Mouse (Mus musculus) spleen, embryonic (tissue): ENCODE results near the gene Panx2.

Experiments used
- CTCF ChIA-PET: fragments of 350-600 bp; sonication (Branson Sonifier 250); formaldehyde crosslinking; loops from one replicate; lab custom pipeline; 2022; lab: Charles Lee

Gene Panx2

GRCm38 (mm10) chr15:89074613-89075477 is 15.3 kb downstream of the Panx2 start, which contains the start of gene Trabd:
Trabd (plus strand) TSS chr15:89075124.
- CTCF ChIA-PET: interaction anchor here (1.0 kb wide), 1 partner anchor 136 kb away, joined by 6 read pairs; the partner anchor contains the start of gene Ppp6r2

- CTCF ChIA-PET: interaction anchor here (1.0 kb wide), 1 partner anchor 136 kb away, joined by 6 read pairs; the partner anchor contains the start of gene Ppp6r2
Observed at GRCm38 (mm10) chr15:89075478-89076147, 16.1 kb downstream of the Panx2 start.

GRCm38 (mm10) chr15:89076156-89076731 is 16.7 kb downstream of the Panx2 start:
- CTCF ChIA-PET: interaction anchor here (1.0 kb wide), 1 partner anchor 135 kb away, joined by 6 read pairs; the partner anchor contains the start of gene Ppp6r2

GRCm38 (mm10) chr15:89078208-89078836 is 18.8 kb downstream of the Panx2 start:
- CTCF ChIA-PET: interaction anchor here (0.5 kb wide), 1 partner anchor 133 kb away, joined by 10 read pairs; the partner anchor contains the start of gene Ppp6r2

GRCm38 (mm10) chr15:89083906-89084305 is 24.4 kb downstream of the Panx2 start:
- CTCF ChIA-PET: no interaction called here

- CTCF ChIA-PET: no interaction called here
Observed at GRCm38 (mm10) chr15:89084826-89085225, 25.3 kb downstream of the Panx2 start.

GRCm38 (mm10) chr15:89088607-89089247 is 29.2 kb downstream of the Panx2 start, which contains the start of gene Selenoo:
Selenoo (plus strand) TSS chr15:89089084.
- CTCF ChIA-PET: no interaction called here

- CTCF ChIA-PET: no interaction called here
Observed at GRCm38 (mm10) chr15:89089248-89090051, 29.9 kb downstream of the Panx2 start.

GRCm38 (mm10) chr15:89090662-89091061 is 31.1 kb downstream of the Panx2 start:
- CTCF ChIA-PET: no interaction called here

- CTCF ChIA-PET: interaction anchor here (0.6 kb wide), 1 partner anchor 308 kb away, joined by 15 read pairs; no protein-coding TSS in a partner anchor
Observed at GRCm38 (mm10) chr15:89092181-89092580, 32.6 kb downstream of the Panx2 start.

GRCm38 (mm10) chr15:89097450-89097849 is 37.9 kb downstream of the Panx2 start:
- CTCF ChIA-PET: interaction anchor here (0.5 kb wide), 1 partner anchor 107 kb away, joined by 5 read pairs; no protein-coding TSS in a partner anchor

GRCm38 (mm10) chr15:89098616-89099015 is 39.1 kb downstream of the Panx2 start:
- CTCF ChIA-PET: no interaction called here

- CTCF ChIA-PET: no interaction called here
Observed at GRCm38 (mm10) chr15:89100823-89101222, 41.3 kb downstream of the Panx2 start.

GRCm38 (mm10) chr15:89102646-89103045 is 43.1 kb downstream of the Panx2 start:
- CTCF ChIA-PET: no interaction called here

- CTCF ChIA-PET: no interaction called here
Observed at GRCm38 (mm10) chr15:89103921-89104320, 44.4 kb downstream of the Panx2 start.

- CTCF ChIA-PET: no interaction called here
Observed at GRCm38 (mm10) chr15:89104425-89104824, 44.9 kb downstream of the Panx2 start.

GRCm38 (mm10) chr15:89106073-89106472 is 46.5 kb downstream of the Panx2 start:
- CTCF ChIA-PET: no interaction called here

GRCm38 (mm10) chr15:89106976-89107375 is 47.4 kb downstream of the Panx2 start:
- CTCF ChIA-PET: no interaction called here

GRCm38 (mm10) chr15:89110147-89110546 is 50.6 kb downstream of the Panx2 start:
- CTCF ChIA-PET: no interaction called here

GRCm38 (mm10) chr15:89118007-89118406 is 58.5 kb downstream of the Panx2 start:
- CTCF ChIA-PET: no interaction called here
